ENCODE assay signal across 8 mouse cellular contexts in genomic region chr6:43395538-43395937, GRCm38 (mm10).
DNase-seq lines count a peak whose midpoint lies in the region; ATAC-seq and TF ChIP-seq lines count a peak whose summit lies in the region.

No protein-coding gene starts in this region.

- no peak overlapping the region for H3K4me2 ChIP-seq in lung, embryonic 14.5 days
- no peak overlapping the region for H3K4me2 ChIP-seq in neural tube, embryonic 15.5 days

- H3K27ac ChIP-seq in lung, embryonic 14.5 days (ENCODE audit: low read depth): no peak overlapping the region
- H3K27ac ChIP-seq in neural tube, embryonic 15.5 days (replicated peaks): no peak overlapping the region

- no peaks in the 10 kb centered on the region for H3K9me3 ChIP-seq in lung, embryonic 14.5 days (ENCODE audit: low read depth, low read length)
- H3K9me3 ChIP-seq in neural tube, embryonic 15.5 days (replicated peaks): no peaks in the 10 kb centered on the region

- H3K27me3 ChIP-seq in lung, embryonic 14.5 days (ENCODE audit: insufficient read depth, low read length): no peaks in the 10 kb centered on the region
- H3K27me3 ChIP-seq in neural tube, embryonic 15.5 days (replicated peaks): no peaks in the 10 kb centered on the region

- H3K4me3 ChIP-seq in lung, embryonic 14.5 days (ENCODE audit: low read depth, low read length): no peak overlapping the region
- no peak overlapping the region for H3K4me3 ChIP-seq in neural tube, embryonic 15.5 days (replicated peaks)

- WGBS in lung, embryonic 14.5 days: 60% methylated on average over 2 of the region's 2 CpGs
- 71% methylated on average over 2 of the region's 2 CpGs for WGBS in neural tube, embryonic 15.5 days

- no peaks in the 10 kb centered on the region for H3K4me1 ChIP-seq in lung, embryonic 14.5 days (ENCODE audit: insufficient read depth)
- H3K4me1 ChIP-seq in neural tube, embryonic 15.5 days: no peaks in the 10 kb centered on the region

- ATAC-seq in lung, embryonic 14.5 days (ENCODE audit: insufficient read depth): no peak
- ATAC-seq in neural tube, embryonic 15.5 days (ENCODE audit: low FRiP score): peak; percentile 88

- no peaks in the 10 kb centered on the region for H3K36me3 ChIP-seq in lung, embryonic 14.5 days (ENCODE audit: insufficient read depth)
- no peaks in the 10 kb centered on the region for H3K36me3 ChIP-seq in neural tube, embryonic 15.5 days

- TF ChIP-seq CTCF in lung, embryonic 14.5 days (IDR thresholded peaks at IDR 0.05; ENCODE audit: low read depth): peak; percentile 46

- DNase-seq in adrenal gland, postnatal 10 days: peak; percentile 37
- DNase-seq in adrenal gland, adult 8-10 months: no peak
- peak; percentile 72 for DNase-seq in lung, embryonic 14.5 days
- DNase-seq in lung, postnatal 4 days: no peak
- peak; percentile 12 for DNase-seq in induced T-regulatory cell, adult 2 months (ENCODE audit: low read depth)
- DNase-seq in gastrocnemius, adult 18-20 months (ENCODE audit: low spot score): no peak
- no peak for DNase-seq in urinary bladder, postnatal 25 days (ENCODE audit: low spot score)

- H3K9ac ChIP-seq in lung, embryonic 14.5 days: no peak overlapping the region
- H3K9ac ChIP-seq in neural tube, embryonic 15.5 days (replicated peaks): no peak overlapping the region

Comparison
In these comparisons a context has a peak if more than half of its experiments do, and no peak if none do; other contexts are left out.
1. DNase-seq: peak in adrenal gland, postnatal 10 days (single experiment), lung, embryonic 14.5 days (single experiment) and induced T-regulatory cell, adult 2 months (single experiment); none in adrenal gland, adult 8-10 months (single experiment), lung, postnatal 4 days (0 of 2), gastrocnemius, adult 18-20 months (single experiment) and urinary bladder, postnatal 25 days (single experiment).